Mouse (Mus musculus): ENCODE results near the gene Gm49383.
"Not testable (repeated sequence)": the region's sequence is repeated elsewhere in the genome, so short reads cannot be mapped to it uniquely, and the experiment has no call there.

Gm49383 gene

GRCm38 (mm10) chr12:69198985-69199384 is 2.1 kb upstream of the Gm49383 start:
- no peak for DNase-seq (ENCODE audit: low spot score)

DNA sequence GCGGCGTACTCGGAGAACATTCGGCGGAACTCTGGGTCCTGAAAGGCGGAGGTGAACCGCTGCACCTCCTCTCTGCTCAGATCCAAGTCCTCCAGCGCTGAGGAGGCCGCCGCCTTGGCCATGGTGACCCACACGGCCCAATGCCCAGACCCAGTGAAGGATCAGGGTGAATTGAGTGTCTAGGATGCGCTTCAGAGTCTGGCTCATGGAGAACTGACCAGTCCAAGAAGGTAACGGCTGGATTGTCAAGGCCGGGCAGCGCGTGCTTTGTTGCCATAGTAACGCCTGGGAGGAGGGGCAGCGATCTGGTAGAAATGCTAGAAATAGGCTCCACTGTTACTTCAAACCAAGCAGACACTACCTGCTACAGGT is 1.2 kb upstream of the Gm49383 start, which contains the start of gene Dnaaf2:
Gene Dnaaf2 (minus strand): TSS at position 266 of the 372 bp plus-strand sequence.
- DNase-seq (ENCODE audit: low spot score) = no peak

DNA sequence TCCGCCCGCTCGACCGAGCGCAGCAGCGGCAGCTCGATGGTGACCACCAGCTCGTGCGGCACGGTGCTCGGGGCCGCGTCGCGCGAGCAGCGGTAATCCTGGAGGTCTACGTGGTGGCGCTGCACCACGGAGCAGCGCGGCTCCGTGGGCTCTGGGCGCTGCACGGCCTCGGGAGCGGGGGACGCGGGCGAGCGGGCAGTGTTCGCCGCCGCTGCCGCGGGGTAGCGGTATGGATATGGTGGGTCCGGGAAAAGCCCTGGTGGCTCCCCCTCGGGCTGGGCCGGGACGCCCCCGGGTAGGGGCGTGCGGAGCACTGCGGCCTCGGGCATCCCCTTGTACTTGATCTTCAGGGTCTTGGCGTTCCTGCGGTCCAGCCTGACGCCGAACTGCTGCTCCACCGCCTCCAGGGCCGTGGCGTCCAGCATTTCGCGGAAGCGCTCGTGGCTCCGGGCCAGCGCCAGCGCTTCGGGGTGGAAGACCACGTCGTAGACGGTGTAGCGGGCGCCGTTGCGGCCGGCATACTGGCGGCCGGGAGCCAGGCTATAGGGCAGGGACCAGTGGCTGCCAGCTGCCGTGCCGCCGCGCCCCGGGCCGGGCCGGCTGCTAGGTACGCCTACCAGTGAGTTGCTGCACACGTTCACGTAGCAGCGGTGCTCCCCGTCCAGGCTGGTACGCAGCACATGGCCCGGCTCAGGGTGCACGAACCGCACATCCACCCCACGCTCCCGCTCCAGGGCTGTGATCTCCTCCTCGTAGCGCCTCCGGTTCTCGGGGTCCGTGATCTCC is 667 bp upstream of the Gm49383 start:
- DNase-seq (ENCODE audit: low spot score) = no peak

DNA sequence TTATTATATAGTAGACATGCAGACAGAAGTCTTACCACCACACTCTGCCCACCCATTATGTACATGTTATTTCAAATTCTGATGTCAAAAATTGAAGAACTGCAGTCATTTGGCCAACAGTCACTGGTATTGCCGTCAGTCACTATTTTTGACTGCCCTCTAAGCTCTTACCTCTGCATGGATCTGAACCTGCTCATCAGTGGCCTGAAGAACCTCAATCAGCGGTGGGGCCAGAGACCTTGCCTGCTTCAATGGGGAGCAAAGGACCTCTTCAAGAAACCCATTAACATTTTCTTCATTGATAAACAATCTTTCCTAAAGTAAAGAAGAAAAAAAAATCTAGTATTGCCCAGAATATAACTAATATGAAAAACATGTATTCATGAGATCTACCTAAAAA is 4.3 kb downstream of the Gm49383 start:
- DNase-seq (ENCODE audit: low spot score) = no peak

- no peak for DNase-seq (ENCODE audit: low spot score)
Observed at GRCm38 (mm10) chr12:69191396-69191795, 5.5 kb downstream of the Gm49383 start.

- no peak for DNase-seq (ENCODE audit: low spot score)
Observed at GRCm38 (mm10) chr12:69190522-69190921, 6.4 kb downstream of the Gm49383 start.

DNA sequence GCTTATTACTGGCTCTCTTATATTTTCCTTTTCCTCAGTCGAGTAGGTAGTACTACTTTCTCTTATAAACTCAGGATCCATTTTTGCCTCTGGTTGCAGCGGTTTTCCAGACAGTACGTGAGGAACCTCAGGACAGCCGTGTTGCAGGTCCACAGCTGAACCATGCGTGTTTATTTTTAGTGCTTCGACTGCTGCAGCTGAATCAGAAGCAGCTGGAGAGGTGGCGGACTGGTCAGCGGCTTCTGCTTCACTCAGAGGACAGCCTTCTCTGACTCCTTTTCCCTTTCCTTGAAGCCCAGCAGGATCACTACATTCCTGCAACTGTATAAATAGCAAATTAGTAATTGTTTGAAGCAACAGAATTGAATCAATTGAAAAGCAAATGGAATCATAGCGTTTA is 6.8 kb downstream of the Gm49383 start:
- no peak for DNase-seq (ENCODE audit: low spot score)

DNA sequence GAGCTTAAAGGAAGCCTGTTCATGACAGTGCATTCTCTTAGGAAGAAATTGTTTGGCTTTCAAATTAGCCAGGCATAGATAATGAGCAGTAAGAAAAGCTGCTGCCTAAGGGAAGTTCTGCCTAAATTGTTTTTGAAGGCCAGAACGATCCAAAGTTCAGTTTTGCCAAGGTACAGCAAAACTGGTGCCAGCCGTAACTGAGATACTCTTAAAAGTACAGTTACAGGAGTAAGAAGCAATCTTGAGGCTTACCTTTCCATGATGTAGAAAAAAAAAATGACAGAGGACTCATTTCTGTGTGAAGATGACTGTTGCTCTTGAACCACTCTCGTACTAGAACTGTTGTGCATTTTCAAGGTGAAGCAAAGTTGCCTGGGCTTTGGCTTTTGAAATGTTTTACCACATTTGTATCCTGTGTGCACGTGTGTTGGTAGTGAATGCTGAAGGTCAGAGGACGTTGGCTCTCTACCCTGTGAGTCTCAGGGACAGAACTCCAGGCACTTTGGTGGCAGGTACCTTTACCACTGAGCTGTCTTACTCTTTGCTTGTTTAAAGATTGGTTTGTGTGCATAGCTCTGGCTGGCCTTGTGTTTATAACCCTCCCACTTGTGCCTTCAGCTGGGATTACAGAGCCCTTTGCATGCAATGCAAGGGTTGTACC is 10.0 kb downstream of the Gm49383 start:
- no peak for DNase-seq (ENCODE audit: low spot score)

- DNase-seq (ENCODE audit: low spot score) = no peak
Observed at GRCm38 (mm10) chr12:69185371-69185770, 11.5 kb downstream of the Gm49383 start.

DNA sequence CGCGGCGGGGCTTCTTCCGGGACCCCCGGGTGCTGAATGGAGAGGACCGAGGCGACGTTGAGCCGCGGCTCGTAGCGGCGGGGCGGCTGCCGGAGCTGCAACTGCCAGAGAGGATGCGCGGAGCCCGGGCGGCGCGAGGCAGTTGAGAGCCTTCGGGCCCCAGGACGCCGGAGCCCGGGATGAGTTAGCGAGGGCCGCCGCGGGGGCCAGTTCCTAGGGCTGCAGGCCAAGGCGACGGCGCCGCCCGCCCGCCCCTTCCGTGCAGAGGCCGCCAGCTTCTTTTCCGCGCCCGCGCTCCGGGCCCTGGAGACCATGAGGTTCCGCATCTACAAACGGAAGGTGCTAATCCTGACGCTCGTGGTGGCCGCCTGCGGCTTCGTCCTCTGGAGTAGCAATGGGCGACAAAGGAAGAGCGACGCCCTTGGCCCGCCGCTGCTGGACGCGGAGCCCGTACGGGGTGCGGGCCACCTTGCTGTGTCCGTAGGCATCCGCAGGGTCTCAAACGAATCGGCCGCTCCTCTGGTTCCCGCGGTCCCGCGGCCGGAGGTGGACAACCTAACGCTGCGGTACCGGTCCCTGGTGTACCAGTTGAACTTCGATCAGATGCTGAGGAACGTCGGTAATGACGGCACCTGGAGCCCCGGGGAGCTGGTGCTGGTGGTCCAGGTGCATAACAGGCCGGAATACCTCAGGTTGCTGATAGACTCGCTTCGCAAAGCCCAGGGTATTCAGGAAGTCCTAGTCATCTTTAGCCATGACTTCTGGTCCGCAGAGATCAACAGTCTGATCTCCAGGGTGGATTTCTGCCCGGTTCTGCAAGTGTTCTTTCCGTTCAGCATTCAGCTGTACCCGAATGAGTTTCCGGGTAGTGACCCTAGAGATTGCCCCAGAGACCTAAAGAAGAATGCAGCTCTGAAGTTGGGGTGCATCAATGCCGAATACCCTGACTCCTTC is 12.3 kb downstream of the Gm49383 start:
- DNase-seq (ENCODE audit: low spot score) = no peak

DNA sequence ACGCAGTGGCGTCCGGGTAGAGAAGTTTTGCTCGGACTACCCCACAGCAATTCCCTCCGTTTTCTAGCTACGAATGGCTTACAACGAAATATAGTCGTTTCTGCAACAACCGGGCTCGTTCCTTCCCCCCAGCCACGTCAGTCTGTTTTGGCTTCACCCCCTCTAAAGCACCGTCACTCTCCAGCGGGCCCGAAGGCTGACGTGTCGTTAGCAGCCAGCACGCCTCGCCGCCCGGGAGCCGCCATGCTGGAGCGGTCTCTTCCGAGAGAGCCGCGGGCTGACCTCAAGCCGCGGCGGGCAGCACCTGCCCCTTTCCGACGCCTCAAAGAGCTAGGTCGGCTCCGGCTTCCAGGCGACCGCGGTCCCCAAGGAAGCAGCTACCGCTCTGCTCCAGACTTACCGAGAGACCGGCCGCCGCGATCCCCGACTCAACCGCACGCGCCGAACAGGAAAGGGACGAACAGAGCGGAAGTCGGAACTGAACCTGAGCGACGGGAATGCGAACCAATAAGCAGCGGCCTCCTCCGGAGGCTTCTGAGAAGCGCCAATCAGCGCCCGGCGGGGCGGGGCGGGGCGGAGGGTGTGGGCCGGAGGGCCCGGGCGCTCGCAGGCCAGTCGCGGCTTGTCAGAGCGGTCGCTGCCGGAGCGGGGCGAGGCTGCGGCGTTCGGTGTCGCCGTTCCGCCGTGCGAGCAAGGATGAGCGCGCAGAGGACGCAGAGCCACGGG is 13.2 kb downstream of the Gm49383 start, which contains the start of the genes Rpl36al and Mgat2:
Gene Rpl36al (minus strand): TSS at position 501 of the 726 bp plus-strand sequence.
Gene Mgat2 (plus strand): TSS at position 575 of the 726 bp plus-strand sequence.
- DNase-seq (ENCODE audit: low spot score) = peak; percentile 98

GRCm38 (mm10) chr12:69181800-69182199 is 15.1 kb downstream of the Gm49383 start:
- DNase-seq (ENCODE audit: low spot score) = no peak

GRCm38 (mm10) chr12:69179371-69179770 is 17.5 kb downstream of the Gm49383 start:
- no peak for DNase-seq (ENCODE audit: low spot score)

DNA sequence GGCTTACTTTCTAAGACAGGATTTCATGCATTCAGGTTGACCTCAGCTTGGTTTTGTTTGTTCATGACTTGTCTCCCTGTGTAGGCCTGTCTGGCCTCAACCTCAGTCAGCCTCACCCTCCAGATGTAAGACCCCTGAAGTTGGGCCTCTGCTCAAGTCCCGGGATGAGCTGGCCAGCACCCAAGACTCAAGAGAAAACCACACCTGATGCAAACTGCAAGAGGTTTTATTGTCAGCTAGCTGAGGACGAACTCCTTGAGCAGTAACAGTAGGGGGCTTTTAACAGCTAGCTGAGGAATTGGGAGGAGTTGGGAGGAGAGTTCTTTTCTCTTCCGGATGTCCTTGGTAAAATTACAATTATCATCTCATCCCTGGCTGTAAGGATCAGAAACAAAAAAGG is 19.4 kb downstream of the Gm49383 start:
- DNase-seq (ENCODE audit: low spot score) = no peak

- no peak for DNase-seq (ENCODE audit: low spot score)
Observed at GRCm38 (mm10) chr12:69175975-69176374, 20.9 kb downstream of the Gm49383 start.

DNA sequence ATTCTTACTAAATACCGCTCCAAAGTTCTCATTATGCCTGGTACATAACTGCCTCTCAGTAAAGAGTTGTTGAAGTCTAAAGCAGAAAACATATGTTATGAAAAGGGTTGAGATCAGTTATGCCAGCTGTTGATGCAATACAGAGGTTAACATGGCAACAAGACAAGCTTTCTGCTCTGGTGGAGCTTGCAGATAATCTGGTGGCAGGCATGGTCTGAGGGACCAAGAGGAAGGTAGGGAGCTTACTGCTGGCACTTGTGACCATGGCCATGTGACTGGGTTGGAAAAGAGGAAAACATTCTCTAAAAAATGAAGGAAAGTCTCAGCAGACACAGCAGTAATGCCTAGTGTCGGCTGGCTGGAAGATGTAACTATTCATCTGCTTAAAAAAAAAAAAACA is 25.6 kb downstream of the Gm49383 start:
- DNase-seq (ENCODE audit: low spot score) = no peak

DNA sequence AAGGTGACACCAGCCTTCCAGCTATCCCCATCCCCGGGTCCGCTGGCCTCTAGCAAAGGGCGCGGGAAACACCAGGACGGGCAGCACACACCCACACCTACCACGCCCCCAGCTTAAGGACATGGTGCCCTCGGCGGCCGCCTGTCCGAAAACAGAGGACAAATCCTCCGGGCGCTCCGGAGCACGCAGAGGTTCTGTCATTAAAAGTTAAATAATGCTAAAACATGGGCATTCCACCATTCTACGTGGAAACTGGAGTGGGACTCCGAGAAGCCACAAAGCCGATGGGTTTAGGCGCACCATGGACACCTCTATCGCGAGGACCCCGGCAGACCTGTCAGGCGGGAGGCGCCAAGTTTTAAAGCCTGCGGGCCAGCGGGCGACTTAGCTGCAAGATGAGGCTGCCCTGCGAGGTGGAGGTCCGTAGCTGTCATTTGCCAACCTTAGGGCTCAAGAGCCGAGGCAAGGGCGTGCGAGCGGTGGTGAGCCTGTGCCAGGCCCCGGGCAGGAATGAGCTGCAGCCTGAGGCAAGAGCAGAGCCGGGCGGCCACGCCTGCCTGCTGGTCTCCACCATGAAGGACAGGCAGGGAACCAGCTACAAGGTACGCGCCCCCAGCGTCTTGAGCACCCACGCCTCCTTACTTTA is 28.3 kb downstream of the Gm49383 start, which contains the start of gene Lrr1:
Gene Lrr1 (plus strand): TSS at position 354 of the 646 bp plus-strand sequence.
- peak; percentile 47 for DNase-seq (ENCODE audit: low spot score)

DNA sequence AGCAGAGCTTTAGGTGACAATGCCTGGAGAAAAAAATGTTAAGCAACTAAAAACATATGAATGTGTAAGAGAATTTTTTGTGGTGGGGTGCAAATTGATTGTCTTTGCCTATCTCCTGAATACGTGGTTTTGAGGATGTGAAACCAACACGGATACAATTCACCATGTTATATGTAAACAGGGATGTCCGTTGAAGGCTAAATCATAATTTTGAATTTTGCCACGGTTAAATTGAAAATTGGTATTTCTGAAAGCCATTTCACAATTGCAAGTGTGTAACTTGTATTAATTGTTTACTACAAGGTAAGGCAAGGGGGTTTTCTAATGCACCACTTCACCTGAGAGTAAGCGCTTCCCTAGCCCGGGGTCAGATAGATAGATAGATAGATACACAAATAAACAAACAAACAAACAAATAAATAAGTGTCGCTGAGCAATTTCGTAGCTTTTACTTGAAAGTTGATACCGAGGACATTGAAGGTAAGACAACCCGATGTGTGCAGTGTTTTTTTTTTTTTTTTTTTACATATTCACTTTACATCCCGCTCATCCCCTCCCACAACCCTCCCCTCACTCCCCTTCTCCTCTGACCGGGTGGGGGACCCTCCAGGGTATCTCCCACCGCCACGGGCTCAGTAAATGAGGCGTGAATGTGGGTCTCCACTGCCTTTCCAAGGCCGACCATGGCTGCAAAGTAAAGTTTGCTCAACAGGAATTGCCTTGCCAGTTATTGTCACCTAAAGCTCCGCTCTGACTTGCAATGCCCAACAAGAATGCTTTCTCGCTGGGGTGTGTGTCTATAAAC is 29.0 kb downstream of the Gm49383 start:
- no peak for DNase-seq (ENCODE audit: low spot score)

DNA sequence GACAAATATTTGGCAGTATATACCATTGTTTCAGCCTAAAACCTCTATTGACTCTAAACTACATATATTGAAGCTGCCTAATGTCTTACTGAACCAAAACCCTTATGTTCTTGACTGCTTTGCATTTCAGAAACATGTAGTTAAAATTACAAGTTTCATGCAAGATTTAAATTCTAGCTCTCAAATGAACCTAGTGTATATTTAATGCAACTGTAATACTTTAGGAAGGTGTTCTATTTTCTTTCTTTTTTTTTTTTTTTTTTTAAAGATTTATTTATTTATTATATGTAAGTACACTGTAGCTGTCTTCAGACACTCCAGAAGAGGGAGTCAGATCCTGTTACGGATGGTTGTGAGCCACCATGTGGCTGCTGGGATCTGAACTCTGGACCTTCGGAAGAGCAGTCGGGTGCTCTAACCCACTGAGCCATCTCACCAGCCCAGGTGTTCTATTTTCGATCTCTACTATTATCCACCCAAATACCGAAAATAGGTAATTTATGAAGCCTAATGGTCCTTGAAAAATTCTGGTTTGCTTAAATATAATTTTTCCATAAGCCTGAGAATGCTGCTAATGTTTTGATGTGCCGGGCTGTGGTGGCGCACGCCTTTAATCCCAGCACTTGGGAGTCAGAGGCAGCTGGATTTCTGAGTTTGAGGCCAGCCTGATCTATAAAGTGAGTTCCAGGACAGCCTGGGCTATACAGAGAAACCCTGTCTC is 29.9 kb downstream of the Gm49383 start:
- DNase-seq (ENCODE audit: low spot score) = not testable (repeated sequence)
